Mouse (Mus musculus): ENCODE results near the gene Tomm6.
"Not testable (repeated sequence)": the region's sequence is repeated elsewhere in the genome, so short reads cannot be mapped to it uniquely, and the experiment has no call there.

Gene Tomm6

GRCm38 (mm10) chr17:47654346-47654745 is 33.8 kb downstream of the Tomm6 start:
- in situ Hi-C loops (cut with MseI, MboI), result not testable (repeated sequence)

DNA sequence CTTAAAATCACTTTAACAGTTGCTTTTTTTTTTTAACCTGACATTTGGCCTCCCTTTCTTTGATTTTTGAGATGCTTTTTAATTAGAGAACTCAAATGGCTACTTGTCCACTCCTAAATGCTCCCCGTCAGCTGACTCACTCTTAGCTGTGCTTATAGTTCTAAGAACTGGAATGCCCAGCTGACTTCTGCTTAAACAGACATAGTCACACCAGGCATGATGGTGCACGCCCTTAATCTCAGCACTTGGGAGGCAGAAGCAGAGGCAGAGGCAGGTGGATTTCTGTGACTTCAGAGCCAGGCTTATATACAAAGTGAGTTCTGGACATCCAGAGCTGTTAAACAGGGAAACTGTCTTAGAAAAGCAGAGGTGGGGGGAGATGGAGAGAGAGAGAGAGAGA is 36.2 kb downstream of the Tomm6 start:
- in situ Hi-C loops (cut with MseI, MboI), result no loop called here

- in situ Hi-C loops (cut with MseI, MboI), result no loop called here
Measured at GRCm38 (mm10) chr17:47648966-47649365, 39.2 kb downstream of the Tomm6 start.

- in situ Hi-C loops (cut with MseI, MboI), result no loop called here
Measured at GRCm38 (mm10) chr17:47646683-47647082, 41.5 kb downstream of the Tomm6 start.

DNA sequence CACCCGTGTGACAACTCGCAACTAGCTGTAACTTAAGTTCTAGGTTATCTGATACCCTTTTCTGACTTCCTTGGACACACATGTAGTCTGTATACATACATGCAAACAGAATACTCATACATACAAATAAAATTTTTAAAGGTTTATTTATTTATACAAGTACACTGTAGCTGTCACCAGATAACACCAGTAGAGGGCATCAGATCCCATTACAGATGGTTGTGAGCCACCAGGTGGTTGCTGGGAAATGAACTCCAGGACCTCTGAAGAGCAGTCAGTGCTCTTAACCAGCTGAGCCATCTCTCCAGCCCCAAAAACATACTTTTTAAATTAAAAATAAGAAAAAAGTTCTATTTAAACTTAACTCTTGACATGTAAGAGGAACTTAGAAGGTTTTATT is 45.2 kb downstream of the Tomm6 start:
- in situ Hi-C loops (cut with MseI, MboI), result loop anchor here in 1 of 2 experiments (5.0 kb wide), 1 partner anchor 34 kb away; no protein-coding TSS in a partner anchor

Measured in mouse trophoblast stem cell (cell line).